Mouse (Mus musculus) ES-CJ7 (cell line): ENCODE data around the gene Vcpkmt.
"Not testable (repeated sequence)": the region's sequence is repeated elsewhere in the genome, so short reads cannot be mapped to it uniquely, and the experiment has no call there.

Source experiments
- DNase-seq: peaks from one replicate; pipeline ENCODE4 v3.0.0; 2011; ENCODE audit warnings: low read depth, low spot score

Vcpkmt gene

GRCm38 (mm10) chr12:69582613-69583269 is at the start of gene Vcpkmt:
Gene Vcpkmt, minus strand, starts transcription at chr12:69583028.
- peak; percentile 94 for DNase-seq

GRCm38 (mm10) chr12:69618590-69618989 is 35.8 kb upstream of the Vcpkmt start:
- not testable (repeated sequence) for DNase-seq

GRCm38 (mm10) chr12:69604367-69604766 is 21.5 kb upstream of the Vcpkmt start:
- DNase-seq, result no peak

GRCm38 (mm10) chr12:69597446-69597845 is 14.6 kb upstream of the Vcpkmt start:
- no peak for DNase-seq

- DNase-seq, result no peak
Measured at GRCm38 (mm10) chr12:69593130-69593529, 10.3 kb upstream of the Vcpkmt start.

- no peak for DNase-seq
Measured at GRCm38 (mm10) chr12:69583270-69583629, 422 bp upstream of the Vcpkmt start.

- DNase-seq, result no peak
Measured at GRCm38 (mm10) chr12:69582216-69582612, 614 bp downstream of the Vcpkmt start.

GRCm38 (mm10) chr12:69579623-69580022 is 3.2 kb downstream of the Vcpkmt start:
- DNase-seq, result no peak

GRCm38 (mm10) chr12:69576120-69576627 is 6.7 kb downstream of the Vcpkmt start:
- peak; percentile 48 for DNase-seq

- peak; percentile 84 for DNase-seq
Measured at GRCm38 (mm10) chr12:69573916-69574881, 8.6 kb downstream of the Vcpkmt start.

GRCm38 (mm10) chr12:69573271-69573670 is 9.6 kb downstream of the Vcpkmt start:
- DNase-seq, result no peak

- no peak for DNase-seq
Measured at GRCm38 (mm10) chr12:69569926-69570325, 12.9 kb downstream of the Vcpkmt start.

- DNase-seq, result no peak
Measured at GRCm38 (mm10) chr12:69568266-69568665, 14.6 kb downstream of the Vcpkmt start.

- not testable (repeated sequence) for DNase-seq
Measured at GRCm38 (mm10) chr12:69561006-69561405, 21.8 kb downstream of the Vcpkmt start.

- DNase-seq, result no peak
Measured at GRCm38 (mm10) chr12:69556221-69556861, 26.5 kb downstream of the Vcpkmt start.

GRCm38 (mm10) chr12:69545456-69546178 is 37.2 kb downstream of the Vcpkmt start:
- DNase-seq, result no peak

GRCm38 (mm10) chr12:69544994-69545393 is 37.8 kb downstream of the Vcpkmt start:
- DNase-seq, result no peak

- DNase-seq, result no peak
Measured at GRCm38 (mm10) chr12:69544562-69544961, 38.3 kb downstream of the Vcpkmt start.

- no peak for DNase-seq
Measured at GRCm38 (mm10) chr12:69542376-69542775, 40.5 kb downstream of the Vcpkmt start.

- DNase-seq, result no peak
Measured at GRCm38 (mm10) chr12:69541663-69542062, 41.2 kb downstream of the Vcpkmt start.

GRCm38 (mm10) chr12:69539353-69539752 is 43.5 kb downstream of the Vcpkmt start:
- no peak for DNase-seq
